Mouse (Mus musculus) heart, embryonic 13.5 days (tissue): ENCODE data around the gene Cpe. TPM values are rescaled to one million over a fixed set of nuclear protein-coding genes. Genes with fewer than 3 reads are reported as not detected.

Experiments
- ATAC-seq: fragments of 200-750 bp; cut with Nextera tagmentation; 2 replicates; pipeline ENCODE4 v1.8.0; 2017; ENCODE audit warnings: moderate TSS enrichment; ENCODE audit not compliant: insufficient number of reproducible peaks, low FRiP score, low TSS enrichment; ENCODE audit errors: extremely low read depth
- H3K27ac ChIP-seq: fragments of 300-500 bp; sonication (generic); replicated peaks from 2 replicates; pipeline ENCODE4 v1.5.1; 2015; ENCODE audit warnings: moderate library complexity, mild to moderate bottlenecking, inconsistent platforms
- H3K27me3 ChIP-seq: fragments of 300-500 bp; sonication (generic); replicated peaks from 2 replicates; pipeline ENCODE4 v1.6.1; 2015; ENCODE audit warnings: mild to moderate bottlenecking, inconsistent platforms
- H3K36me3 ChIP-seq: fragments of 300-500 bp; sonication (generic); 2 replicates; pipeline ENCODE4 v1.6.1; 2015; ENCODE audit warnings: mild to moderate bottlenecking, inconsistent platforms
- H3K4me1 ChIP-seq: fragments of 300-500 bp; sonication (generic); 2 replicates; pipeline ENCODE4 v1.6.1; 2015; ENCODE audit warnings: inconsistent platforms
- H3K4me2 ChIP-seq: fragments of 300-500 bp; sonication (generic); 2 replicates; pipeline ENCODE4 v1.6.1; 2015; ENCODE audit warnings: inconsistent platforms, mild to moderate bottlenecking, moderate library complexity
- H3K4me3 ChIP-seq: fragments of 300-500 bp; sonication (generic); 2 replicates; pipeline ENCODE4 v1.5.1; 2015; ENCODE audit warnings: moderate library complexity, mild to moderate bottlenecking, inconsistent platforms
- H3K9ac ChIP-seq: fragments of 300-500 bp; sonication (generic); 2 replicates; pipeline ENCODE4 v1.6.1; 2015; ENCODE audit warnings: inconsistent platforms, mild to moderate bottlenecking, moderate library complexity
- H3K9me3 ChIP-seq: fragments of 300-500 bp; sonication (generic); 2 replicates; pipeline ENCODE4 v1.6.1; 2016; ENCODE audit warnings: inconsistent platforms
- WGBS: fragments of 180-500 bp; shearing (Covaris S2); methylation state at CpG from one replicate; pipeline ENCODE4 v1.1.7; 2015; ENCODE audit warnings: mixed read lengths; 5-methylcytosine and 5-hydroxymethylcytosine counted together
- polyA plus RNA-seq: library from polyadenylated mRNA; unstranded; fragments of >200 nt; fragmentation: Nextera tagmentation; extraction: Ambion mirVana; gene quantifications from 2 replicates; pipeline ENCODE4 v1.2.1, GENCODE M21; 2015

The Cpe gene
- polyA plus RNA-seq, 1 experiment from 2014 or later, result 193 TPM

DNA sequence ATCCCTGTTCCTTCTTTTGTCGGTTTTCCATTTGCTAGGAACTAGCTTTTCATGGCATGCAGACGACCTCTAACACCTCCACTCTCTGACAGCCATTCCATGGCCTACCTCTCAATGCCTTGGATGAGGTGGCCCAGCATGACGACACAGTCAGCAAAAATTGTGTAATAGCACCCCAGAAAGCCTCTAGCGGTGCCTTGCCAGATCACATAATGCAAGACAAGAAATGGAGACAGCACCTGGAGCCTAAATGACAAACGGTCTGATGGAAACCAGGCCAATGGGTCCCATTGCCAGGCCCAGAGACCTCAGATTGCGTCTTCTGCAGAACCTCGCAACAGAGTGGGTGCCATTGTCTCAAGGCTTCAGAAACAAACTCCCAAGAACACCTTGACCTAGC lies 19.6 kb upstream of the Cpe start:
- H3K9me3 ChIP-seq, result no peaks in the 10 kb centered on the region
- H3K27ac ChIP-seq, result no peak overlapping the region
- H3K36me3 ChIP-seq, result peaks cover 9% of the 10 kb centered on the region
- WGBS, result 84% methylated on average over 7 of the region's 7 CpGs
- H3K4me2 ChIP-seq, result no peak overlapping the region
- ATAC-seq, result no peak
- no peaks in the 10 kb centered on the region for H3K4me1 ChIP-seq
- no peak overlapping the region for H3K9ac ChIP-seq
- no peaks in the 10 kb centered on the region for H3K27me3 ChIP-seq
- no peak overlapping the region for H3K4me3 ChIP-seq

DNA sequence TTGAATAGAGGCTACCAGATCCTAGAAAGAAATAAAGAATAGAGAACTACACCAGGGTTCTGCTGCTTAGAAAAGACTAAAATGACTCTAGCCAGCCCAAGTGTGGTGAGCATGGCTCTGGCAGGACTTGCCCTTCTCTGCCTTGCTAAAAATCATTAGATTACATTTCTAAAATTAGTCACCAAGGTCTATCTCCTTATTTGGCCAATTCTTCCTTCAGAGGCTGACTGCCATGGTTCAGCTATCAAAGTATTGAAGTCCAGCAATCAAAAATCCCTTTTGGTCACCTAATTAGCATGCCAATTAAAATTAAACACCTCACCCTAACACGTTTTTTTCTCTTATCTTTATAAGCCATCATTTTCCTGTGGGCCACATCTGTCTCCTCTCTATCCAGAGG lies 18.7 kb upstream of the Cpe start:
- no peak for ATAC-seq
- WGBS, result 17% methylated on average over 1 of the region's 1 CpGs

DNA sequence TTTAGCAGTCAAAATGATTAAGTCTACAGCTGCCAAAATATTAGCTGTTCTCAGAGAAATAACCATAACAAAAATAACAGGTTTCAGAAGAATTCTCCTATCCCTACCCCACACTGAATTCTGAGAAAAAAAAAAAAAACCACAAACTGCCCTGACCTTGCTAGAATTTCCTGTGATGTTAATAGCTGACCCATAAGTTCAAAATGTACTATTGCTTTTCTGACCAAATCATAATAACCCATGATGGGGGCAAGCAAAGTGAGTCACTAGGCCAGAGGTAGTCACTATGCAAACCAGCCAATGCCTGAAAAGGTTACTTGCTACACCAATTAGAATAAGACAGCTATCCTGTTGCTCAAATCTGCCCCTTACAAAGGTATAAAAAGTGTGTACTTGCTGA lies 14.6 kb upstream of the Cpe start:
- Histone ChIP-seq H3K27ac (no peak overlapping the region), H3K27me3 (no peaks in the 10 kb centered on the region), H3K36me3 (no peaks in the 10 kb centered on the region), H3K9ac (no peak overlapping the region), H3K4me3 (no peak overlapping the region), H3K4me1 (no peaks in the 10 kb centered on the region), H3K4me2 (no peak overlapping the region), H3K9me3 (no peaks in the 10 kb centered on the region; the same call in 1 of the 2 replicates)
- ATAC-seq, result no peak

More for the DNA sequence above, 18.7 kb upstream of the Cpe start:
- no peak overlapping the region for H3K4me2 ChIP-seq
- no peaks in the 10 kb centered on the region for H3K27me3 ChIP-seq
- H3K27ac ChIP-seq, result no peak overlapping the region
- no peaks in the 10 kb centered on the region; the same call in 1 of the 2 replicates for H3K9me3 ChIP-seq
- H3K4me3 ChIP-seq, result no peak overlapping the region
- H3K9ac ChIP-seq, result no peak overlapping the region
- H3K36me3 ChIP-seq, result no peaks in the 10 kb centered on the region; the same call in 1 of the 2 replicates
- H3K4me1 ChIP-seq, result no peaks in the 10 kb centered on the region

DNA sequence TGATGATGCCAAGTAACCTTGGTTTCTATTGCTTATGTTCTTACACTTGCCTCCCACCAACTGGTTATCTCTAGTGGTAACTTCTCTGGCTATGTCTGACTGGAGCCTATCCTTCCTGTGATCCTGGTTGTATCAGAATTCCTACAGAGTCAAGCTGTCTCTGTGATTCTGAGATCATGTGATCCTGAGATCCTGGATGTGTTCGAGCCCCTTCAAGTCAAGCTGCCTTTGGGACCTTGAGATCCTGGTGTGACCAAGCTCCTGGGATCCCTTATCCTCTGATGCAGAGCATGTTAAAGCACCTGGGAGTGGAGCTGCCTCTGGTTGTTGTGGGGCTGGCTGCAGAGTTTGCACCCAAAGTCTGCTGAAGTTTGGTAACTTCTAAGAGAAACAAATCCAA lies 10.3 kb upstream of the Cpe start:
- Histone ChIP-seq H3K4me2 (no peak overlapping the region), H3K9ac (no peak overlapping the region), H3K4me1 (no peaks in the 10 kb centered on the region), H3K4me3 (no peak overlapping the region), H3K27me3 (no peaks in the 10 kb centered on the region), H3K36me3 (no peaks in the 10 kb centered on the region), H3K9me3 (no peaks in the 10 kb centered on the region; the same call in 1 of the 2 replicates), H3K27ac (no peak overlapping the region)
- 62% methylated on average over 1 of the region's 1 CpGs for WGBS
- ATAC-seq, result no peak

DNA sequence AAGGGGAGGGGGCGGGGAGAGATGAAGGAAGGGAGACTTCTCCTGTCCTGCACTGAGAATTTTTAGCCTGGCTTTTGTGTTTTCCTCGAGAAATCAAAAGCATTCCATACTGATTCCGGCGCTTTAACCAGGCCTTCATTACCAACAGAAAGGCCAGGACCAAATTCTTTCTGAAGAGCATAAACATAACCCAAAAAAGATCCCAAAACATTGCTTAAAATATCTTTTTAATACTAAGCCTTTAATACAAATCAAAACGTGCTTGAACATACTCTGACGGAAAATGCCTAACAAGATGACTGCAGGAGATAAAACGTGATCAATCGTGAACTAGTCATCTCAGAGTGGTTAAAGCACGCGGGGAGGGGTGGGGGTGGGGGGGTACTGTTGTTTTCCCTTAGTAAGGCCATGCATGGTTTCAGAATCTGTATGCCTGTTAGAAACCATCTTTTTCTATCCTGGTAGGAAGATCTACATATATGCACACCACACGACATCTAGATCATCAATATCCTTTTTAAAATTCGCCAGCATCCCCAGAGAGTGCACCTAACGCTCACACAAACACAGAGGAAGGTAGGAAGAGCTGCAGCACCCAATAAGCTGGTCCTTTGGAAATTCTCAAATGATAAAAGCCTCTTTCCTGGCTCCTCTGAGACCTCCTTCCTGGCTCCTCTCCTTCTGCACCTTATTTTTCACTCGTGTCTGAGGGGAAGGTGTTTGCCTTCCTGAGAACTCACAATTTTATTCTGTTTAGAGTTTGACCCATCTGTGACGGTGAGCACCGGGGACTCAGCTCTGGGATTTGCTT lies 1.1 kb downstream of the Cpe start:
- Histone ChIP-seq H3K4me2 (peak overlapping the region; percentile 75), H3K9me3 (no peaks in the 10 kb centered on the region), H3K36me3 (no peaks in the 10 kb centered on the region), H3K9ac (peak overlapping the region; percentile 92), H3K27me3 (0 out of 2 replicates have a peak, but pooled peaks cover 12% of the 10 kb centered on the region), H3K4me1 (peaks cover 43% of the 10 kb centered on the region), H3K4me3 (peak overlapping the region; percentile 80), H3K27ac (peak overlapping the region; percentile 94)
- no peak for ATAC-seq
- WGBS, result 13% methylated on average over 16 of the region's 16 CpGs

DNA sequence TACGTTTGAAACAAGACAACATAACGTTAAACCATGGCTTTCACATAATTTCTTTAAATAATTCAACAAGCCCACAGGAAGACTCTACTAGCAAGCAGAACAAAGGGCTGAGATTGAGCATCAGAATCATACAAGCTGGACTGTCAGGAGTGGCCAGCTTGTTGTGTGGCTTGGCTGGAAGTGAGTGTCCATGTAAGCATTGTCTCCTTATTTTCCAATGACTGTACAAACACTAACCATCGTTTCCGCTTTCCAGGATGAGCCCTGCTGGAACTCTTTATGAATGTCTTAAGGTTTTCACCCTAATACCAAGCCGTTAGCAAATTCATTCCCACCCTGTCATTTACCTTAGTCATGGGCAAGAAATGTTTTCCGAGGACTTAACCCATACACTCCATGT lies 2.0 kb downstream of the Cpe start:
- Histone ChIP-seq H3K4me2 (peak overlapping the region; percentile 75), H3K27me3 (0 out of 2 replicates have a peak, but pooled peaks cover 12% of the 10 kb centered on the region), H3K4me3 (peak overlapping the region; percentile 80), H3K4me1 (peaks cover 51% of the 10 kb centered on the region), H3K9me3 (no peaks in the 10 kb centered on the region), H3K9ac (no peak overlapping the region), H3K27ac (no peak overlapping the region), H3K36me3 (no peaks in the 10 kb centered on the region)
- no peak for ATAC-seq
- whole genome bisulfite sequencing, result 69% methylated on average over 6 of the region's 6 CpGs

DNA sequence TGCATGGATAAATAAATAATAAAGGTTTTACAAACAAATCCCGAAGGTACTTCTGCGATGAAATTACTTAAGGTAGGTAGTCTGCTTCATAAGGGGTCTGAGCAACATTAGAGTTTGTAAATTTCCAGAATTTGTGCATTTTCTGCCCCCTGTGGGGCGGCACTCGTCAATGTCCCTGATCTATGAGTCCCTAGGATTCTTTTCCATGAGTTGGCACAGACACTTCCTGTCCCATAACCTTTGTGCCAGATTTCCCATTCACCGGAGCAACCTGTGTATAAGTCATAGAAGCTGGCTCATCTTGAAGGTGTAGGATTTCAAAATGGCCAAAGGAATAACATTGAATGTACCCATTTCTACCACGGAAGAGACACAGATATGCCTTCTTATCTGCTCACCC lies 2.5 kb downstream of the Cpe start:
- H3K9ac ChIP-seq, result no peak overlapping the region
- no peak overlapping the region for H3K27ac ChIP-seq
- no peak overlapping the region; the same call in 1 of the 2 replicates for H3K4me3 ChIP-seq
- no peak for ATAC-seq
- no peaks in the 10 kb centered on the region for H3K36me3 ChIP-seq
- 0 out of 2 replicates have a peak, but pooled peaks cover 12% of the 10 kb centered on the region for H3K27me3 ChIP-seq
- peak overlapping the region; percentile 75; the same call in 1 of the 2 replicates for H3K4me2 ChIP-seq
- H3K4me1 ChIP-seq, result peaks cover 56% of the 10 kb centered on the region
- no peaks in the 10 kb centered on the region for H3K9me3 ChIP-seq
- WGBS, result 79% methylated on average over 6 of the region's 6 CpGs

DNA sequence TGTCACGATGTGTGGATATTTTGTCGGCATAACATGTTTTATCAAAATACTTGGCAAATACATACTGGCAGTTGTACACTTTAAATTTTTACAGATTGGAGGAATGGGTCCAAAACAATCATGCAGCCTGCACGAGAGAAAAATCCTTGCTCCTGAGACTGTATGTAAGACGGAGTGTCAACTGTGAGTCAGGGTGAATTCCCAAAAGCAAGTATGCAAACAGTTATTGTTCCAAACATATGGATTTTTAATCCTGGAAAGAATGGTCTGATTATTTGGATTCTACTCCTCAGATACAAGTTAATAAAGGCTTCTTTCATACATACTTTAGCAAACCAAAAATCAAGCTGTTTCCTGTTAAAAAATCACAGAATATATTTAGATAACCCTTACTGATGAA lies 4.1 kb downstream of the Cpe start:
- no peak for ATAC-seq
- H3K4me1 ChIP-seq, result peaks cover 56% of the 10 kb centered on the region
- H3K4me2 ChIP-seq, result no peak overlapping the region
- no peak overlapping the region for H3K4me3 ChIP-seq
- H3K9ac ChIP-seq, result no peak overlapping the region
- WGBS, result 61% methylated on average over 4 of the region's 4 CpGs
- no peaks in the 10 kb centered on the region for H3K9me3 ChIP-seq
- H3K27me3 ChIP-seq, result 0 out of 2 replicates have a peak, but pooled peaks cover 2% of the 10 kb centered on the region
- no peak overlapping the region; the same call in 1 of the 2 replicates for H3K27ac ChIP-seq
- no peaks in the 10 kb centered on the region for H3K36me3 ChIP-seq

DNA sequence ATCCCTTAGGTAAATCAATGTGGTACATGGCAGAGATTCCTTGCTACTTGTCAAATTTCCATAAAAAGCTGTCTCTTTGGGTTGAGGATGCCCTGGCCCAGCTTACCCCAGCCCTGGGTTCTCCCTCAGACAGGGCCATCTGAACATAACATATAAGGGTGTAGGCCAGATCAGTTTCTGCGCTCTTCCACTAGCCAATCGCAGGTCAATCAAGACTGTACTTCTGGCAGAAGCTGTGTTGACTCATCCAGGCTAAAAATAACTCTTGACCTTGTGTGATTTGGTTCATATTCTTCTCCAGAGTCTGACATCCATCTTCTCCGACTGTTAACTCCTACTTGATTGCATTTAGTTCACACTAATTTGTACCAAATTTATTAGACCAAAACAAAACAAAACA lies 4.7 kb downstream of the Cpe start:
- no peak for ATAC-seq
- Histone ChIP-seq H3K27ac (peak overlapping the region; percentile 34), H3K27me3 (no peaks in the 10 kb centered on the region), H3K9me3 (no peaks in the 10 kb centered on the region), H3K4me1 (peaks cover 56% of the 10 kb centered on the region), H3K4me3 (no peak overlapping the region), H3K9ac (no peak overlapping the region), H3K4me2 (0 out of 2 replicates have a peak overlapping the region, but pooled peaks have one; percentile 2), H3K36me3 (no peaks in the 10 kb centered on the region)
- WGBS, result 23% methylated on average over 3 of the region's 3 CpGs

DNA sequence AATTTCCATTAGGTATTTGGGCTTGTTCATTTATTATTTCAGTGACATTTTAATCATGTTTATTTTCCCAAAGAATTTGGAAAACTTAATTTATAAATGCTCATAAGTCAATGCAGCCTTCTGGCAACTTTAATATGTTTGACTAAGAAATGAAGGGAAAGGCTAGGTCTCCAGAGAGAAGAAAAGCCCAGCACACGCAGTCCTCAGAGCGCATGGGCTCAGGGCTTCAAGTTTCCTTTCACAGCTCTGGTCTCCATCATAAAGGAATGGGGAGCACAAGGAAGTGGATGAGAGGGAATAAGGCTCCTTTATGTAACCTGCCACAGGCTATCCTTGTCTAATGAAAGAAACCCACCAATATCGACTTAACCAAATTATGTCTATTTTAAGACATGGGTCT lies 10.4 kb downstream of the Cpe start:
- Histone ChIP-seq H3K27me3 (no peaks in the 10 kb centered on the region), H3K4me2 (no peak overlapping the region), H3K4me1 (peaks cover 19% of the 10 kb centered on the region), H3K36me3 (0 out of 2 replicates have a peak, but pooled peaks cover 3% of the 10 kb centered on the region), H3K9me3 (no peaks in the 10 kb centered on the region), H3K9ac (no peak overlapping the region), H3K27ac (no peak overlapping the region), H3K4me3 (no peak overlapping the region)
- 85% methylated on average over 3 of the region's 3 CpGs for WGBS
- no peak for ATAC-seq

DNA sequence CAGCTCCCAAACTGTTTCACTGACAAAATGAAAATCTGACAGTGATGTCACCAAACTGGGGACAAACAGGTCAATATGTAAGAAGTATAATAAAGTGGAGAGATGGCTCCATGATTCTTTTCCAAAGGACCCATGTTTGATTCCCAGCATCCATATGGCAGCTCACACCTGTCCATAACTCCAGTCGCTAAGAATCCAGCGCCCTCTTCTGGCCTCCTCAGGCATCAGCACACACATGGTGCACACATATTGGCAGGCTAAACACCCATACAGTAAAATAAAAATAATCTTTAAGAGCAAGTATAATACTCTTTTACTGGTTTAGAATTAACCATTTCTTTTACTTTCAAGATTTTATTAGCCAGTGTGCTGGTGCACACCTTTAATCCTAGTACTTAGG lies 16.5 kb downstream of the Cpe start:
- Histone ChIP-seq H3K27ac (no peak overlapping the region), H3K36me3 (0 out of 2 replicates have a peak, but pooled peaks cover under 1% of the 10 kb centered on the region), H3K4me2 (no peak overlapping the region), H3K4me3 (no peak overlapping the region), H3K4me1 (peaks cover 19% of the 10 kb centered on the region), H3K9me3 (no peaks in the 10 kb centered on the region), H3K27me3 (no peaks in the 10 kb centered on the region), H3K9ac (no peak overlapping the region)
- WGBS, result 68% methylated on average over 2 of the region's 2 CpGs
- ATAC-seq, result no peak
